Mouse (Mus musculus) embryo, embryonic 9.5 days (tissue): ENCODE results near the gene Fkbpl.

ENCODE experiments used
- DNase-seq: peaks from one replicate; pipeline ENCODE4 v3.0.0-alpha.2; 2017; ENCODE audit errors: extremely low spot score

Fkbpl gene

DNA sequence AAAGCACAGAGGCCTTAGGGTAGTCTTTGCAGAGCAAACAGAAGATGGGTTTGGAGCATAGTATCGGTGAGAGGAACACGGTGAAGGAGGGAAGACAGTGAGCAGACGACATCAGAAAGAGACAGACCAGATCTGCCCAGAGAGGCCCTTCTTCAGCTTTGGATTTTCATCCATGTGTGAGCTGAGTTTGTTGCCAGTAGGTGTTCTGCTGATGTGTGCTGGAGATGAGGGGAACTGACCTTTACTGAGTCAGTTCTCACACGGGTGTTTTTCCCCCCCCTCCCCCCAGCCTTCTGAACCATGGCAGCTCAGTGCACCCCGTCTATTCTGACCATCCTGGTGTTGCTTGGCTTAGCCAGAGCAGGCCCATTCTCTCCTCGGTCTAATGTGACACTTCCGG lies 25.7 kb downstream of the Fkbpl start, which contains the start of gene Tnxb:
Gene Tnxb (plus strand): TSS at position 301 of the 400 bp plus-strand sequence.
- no peak for DNase-seq

DNA sequence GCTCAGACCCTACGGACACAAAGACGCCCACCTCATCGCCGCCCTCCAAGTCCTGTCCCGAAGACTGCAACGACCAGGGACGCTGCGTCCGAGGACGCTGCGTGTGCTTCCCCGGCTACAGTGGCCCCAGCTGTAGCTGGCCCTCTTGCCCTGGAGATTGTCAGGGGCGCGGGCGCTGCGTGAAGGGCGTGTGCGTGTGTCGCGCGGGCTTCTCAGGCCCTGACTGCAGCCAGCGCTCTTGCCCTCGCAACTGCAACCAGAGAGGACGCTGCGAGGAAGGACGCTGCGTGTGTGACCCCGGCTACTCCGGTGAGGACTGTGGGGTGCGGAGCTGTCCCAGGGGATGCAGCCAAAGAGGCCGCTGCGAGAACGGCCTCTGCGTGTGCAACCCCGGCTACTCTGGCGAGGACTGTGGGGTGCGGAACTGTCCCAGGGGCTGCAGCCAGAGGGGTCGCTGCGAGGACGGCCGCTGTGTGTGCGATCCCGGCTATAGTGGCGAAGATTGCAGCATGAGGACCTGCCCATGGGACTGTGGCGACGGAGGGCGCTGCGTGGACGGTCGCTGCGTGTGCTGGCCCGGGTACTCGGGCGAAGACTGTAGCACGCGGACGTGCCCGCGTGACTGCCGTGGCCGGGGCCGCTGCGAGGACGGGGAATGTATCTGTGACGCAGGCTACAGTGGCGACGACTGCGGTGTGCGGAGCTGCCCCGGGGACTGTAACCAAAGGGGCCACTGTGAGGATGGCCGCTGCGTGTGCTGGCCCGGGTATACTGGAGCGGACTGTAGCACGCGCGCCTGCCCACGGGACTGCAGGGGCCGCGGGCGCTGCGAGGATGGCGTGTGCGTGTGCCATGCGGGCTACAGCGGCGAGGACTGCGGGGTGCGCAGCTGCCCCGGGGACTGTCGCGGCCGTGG lies 26.8 kb downstream of the Fkbpl start:
- DNase-seq, result peak; percentile 56

DNA sequence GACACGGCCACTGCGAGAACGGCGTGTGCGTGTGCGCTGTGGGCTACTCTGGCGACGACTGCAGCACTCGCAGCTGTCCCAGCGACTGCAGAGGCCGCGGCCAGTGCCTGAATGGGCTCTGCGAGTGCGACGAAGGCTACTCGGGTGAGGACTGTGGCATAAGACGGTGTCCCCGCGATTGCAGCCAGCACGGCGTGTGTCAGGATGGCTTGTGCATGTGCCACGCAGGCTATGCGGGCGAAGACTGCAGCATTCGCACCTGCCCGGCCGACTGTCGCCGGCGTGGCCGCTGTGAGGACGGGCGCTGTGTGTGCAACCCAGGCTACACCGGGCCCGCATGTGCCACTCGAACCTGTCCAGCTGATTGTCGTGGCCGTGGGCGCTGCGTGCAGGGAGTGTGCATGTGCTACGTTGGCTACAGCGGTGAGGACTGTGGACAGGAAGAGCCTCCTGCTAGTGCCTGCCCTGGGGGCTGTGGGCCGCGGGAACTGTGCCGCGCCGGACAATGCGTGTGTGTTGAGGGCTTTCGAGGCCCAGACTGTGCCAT lies 27.8 kb downstream of the Fkbpl start:
- no peak for DNase-seq

DNA sequence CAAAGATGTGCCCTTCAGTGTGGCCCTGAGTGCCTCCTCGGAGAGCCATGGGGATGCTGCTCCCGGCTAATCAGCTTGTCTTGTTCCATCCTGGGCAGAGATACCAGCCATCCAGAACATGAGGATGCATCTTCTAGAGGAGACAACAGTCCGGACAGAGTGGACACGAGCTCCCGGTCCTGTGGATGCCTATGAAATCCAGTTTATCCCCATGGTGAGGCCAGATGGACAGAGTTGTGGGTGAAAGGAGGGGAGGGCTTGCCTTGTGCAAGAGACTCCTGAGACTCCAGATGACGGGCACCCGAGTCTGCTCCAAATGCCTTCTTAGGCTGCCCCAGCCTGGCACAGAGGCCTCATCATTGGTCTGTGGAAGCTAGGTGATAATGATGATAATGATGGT lies 28.6 kb downstream of the Fkbpl start:
- DNase-seq, result no peak

DNA sequence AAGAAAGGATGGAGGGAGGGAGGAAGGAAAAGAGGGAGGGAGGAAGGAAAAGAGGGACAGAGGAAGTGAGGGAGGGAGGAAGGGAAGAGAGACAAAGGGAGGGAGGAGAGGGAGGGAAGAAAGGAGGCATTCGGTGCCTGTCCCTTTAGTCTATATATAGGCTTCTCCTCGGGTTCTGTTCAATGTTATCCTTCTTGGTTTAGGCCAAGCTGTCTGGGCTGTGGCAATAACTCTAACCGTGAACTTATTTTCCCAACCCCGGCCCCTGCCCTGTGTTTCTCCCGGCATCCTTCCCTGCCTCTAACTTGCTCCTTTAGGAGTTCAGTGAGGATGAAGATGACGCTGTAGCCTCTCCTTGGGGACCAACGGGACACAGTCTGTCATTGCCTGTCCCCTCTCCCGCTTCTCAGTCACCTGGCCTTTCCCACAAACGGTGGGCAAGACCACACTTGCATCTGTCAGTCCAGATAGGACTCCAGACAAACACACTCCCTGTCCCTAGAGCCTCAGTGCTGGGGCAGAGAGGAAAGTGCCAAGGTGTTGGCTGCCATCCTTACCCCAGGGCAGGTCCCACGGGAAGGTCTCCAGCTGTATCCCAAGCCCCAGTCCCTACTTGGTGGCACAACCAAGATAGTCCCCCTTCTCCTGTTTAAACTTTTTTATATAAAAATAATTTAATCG lies 30.1 kb downstream of the Fkbpl start:
- DNase-seq, result no peak

DNA sequence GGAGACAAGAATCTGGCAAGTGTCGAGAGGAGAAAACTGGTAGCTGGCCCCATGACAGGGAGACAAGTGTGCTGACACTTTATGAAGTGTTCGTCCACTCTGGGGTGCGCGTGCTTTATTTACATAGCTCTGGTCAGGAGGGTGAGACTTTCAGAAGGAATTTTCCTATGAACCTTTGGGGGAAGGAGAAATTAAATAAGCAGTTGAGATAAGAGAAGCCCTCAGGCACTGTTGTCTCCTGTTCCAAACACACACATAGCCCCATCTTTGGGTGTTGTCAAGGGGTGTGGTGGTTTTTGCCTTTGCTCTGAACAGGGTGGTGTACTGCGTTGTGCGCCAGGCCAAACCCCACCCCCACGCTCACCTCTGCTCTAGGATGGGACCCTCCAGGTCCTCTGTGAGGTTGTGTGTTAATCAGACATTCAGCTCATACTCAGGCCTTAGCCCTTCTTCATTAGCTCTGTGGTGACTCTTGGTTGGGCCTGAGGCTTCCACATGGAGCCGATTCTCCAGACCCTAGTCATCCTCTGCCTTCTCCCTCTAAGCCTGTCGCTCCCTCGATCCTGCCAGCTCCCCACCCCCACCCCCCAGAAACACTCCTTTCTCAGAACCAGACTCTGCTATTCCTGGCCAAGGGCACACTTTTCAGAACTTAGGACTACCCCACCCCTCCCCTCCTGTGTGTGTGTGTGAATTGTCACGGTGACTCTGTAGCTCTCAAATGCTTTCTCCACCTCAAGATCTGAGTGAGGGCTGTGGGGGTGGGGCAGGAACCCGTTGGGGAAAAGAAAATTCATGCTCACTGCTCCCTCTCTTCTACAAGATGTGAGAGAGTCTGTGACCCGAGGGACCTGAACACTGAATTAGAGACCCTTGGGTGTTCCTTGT lies 30.9 kb downstream of the Fkbpl start:
- no peak for DNase-seq

DNA sequence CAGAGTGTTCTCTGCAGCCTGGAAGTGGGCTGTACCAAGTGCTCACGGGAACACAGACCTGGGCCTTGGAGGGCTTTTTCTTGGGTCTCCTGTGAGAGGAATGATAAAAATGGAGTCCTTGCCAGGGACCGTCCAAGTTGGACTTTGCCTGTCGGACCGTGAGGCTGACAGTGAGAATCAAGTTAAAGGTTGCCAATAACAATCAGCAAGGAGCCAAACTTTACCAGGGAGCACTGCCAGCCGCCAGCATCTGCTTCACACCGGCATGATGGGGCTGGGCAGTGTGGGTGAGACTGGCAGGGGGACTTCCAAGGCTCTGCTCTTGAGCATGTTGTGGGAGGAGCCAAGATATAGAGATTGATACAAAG lies 31.5 kb downstream of the Fkbpl start:
- no peak for DNase-seq

DNA sequence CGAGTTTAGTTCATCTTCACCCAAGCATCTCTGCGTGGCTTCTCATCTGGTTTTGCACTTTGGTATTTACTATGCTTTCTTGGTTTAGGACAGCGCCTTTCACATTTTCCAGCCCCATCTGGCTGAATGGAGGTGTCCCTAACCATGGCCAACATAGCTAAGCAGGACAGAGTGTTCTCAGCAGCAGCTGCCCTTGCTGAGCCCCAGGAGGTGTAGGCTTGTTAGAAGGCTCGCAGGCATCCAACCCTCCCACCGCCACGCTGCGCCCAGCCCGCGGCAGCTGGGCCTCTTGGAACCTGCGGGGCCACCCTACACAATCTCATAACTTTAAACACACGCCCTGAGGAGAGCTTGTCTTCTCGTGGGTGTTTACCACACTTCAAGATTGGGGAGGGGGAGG lies 32.1 kb downstream of the Fkbpl start:
- no peak for DNase-seq

DNA sequence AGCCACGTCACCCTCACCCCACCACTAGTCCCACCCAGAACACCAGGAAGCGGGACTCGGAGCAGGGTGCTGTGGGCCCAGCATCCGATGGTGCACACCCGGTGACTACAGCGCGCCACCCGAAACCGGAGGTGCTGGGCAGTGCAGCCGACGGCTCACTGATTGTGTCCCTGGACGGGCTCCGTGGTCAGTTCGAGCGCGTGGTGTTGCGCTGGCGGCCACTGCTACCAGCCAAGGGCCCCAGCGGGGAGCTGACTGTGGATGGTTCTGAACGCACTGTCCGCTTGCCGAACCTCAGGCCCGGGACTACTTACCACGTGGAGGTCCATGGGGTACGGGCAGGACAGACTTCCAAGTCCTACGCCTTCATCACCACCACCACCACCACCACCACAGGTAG lies 35.6 kb downstream of the Fkbpl start:
- DNase-seq, result no peak

DNA sequence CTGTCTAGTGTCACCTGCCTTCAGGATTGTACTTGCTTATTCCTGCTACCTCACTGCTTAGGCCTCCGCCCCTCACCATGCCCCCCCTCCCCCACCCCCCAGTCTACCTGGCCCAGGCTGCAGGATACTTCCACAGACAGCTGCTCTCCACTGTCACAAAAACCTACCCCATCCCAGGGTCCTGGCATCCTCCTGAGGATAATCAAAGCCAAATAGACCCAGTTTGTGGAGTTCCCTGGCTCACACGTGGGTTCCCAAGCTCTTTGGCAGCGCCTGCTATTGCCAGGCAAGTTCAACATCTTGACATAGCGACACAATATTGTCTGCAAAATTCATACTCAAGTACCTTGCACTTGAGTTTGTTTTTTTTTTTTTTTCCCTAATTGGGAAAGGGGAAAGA lies 36.1 kb downstream of the Fkbpl start:
- DNase-seq, result no peak

DNA sequence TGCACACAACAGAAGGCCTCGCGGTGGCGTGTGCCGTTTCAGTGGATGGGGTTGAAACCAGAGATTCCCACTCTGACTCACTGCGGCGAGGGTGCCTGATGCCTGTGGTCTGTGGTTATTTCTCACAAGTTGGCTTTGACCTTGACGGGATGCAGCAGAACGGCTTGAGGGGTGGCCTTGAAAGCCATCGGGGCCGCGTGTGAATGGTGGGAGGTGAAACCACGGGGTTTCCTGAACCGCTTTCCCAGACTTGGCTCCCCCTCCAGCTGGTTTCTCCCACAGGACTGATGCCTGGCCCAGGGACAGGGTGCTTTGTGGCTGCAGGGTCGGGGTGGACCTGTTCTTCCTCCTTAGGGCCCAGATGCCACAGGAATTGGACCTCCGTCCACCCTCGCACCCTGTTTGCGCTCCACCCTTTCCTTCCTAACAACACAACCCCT lies 36.6 kb downstream of the Fkbpl start:
- no peak for DNase-seq

DNA sequence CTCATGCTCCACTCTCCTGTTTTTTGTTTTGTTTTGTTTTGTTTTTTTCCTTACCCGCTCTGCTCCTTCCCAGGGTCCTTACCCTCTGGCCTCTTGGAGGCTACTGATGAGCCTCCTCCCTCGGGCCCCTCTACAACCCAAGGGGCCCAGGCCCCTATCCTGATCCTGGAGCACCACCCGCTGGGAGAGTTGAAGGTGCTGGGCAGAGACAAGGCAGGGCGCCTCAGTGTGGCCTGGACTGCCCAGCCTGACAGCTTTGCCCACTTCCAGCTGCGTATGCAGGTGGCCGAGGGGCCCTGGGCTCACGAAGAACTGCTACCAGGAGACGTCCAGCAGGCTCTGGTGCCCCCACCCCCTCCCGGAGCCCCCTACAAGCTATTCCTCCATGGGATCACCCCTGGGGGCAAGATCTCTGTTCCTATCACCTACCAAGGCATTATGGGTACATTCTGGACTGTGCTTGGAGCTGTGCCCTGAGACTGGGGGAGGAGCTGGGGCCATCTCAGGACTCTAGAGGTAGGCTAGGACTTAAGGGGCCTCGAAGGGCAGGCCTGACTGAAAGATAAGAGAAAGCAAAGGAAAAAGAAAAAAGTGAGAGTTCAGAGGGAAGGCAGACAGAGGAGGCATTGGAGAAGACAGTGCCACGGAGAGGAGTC lies 37.4 kb downstream of the Fkbpl start:
- no peak for DNase-seq

DNA sequence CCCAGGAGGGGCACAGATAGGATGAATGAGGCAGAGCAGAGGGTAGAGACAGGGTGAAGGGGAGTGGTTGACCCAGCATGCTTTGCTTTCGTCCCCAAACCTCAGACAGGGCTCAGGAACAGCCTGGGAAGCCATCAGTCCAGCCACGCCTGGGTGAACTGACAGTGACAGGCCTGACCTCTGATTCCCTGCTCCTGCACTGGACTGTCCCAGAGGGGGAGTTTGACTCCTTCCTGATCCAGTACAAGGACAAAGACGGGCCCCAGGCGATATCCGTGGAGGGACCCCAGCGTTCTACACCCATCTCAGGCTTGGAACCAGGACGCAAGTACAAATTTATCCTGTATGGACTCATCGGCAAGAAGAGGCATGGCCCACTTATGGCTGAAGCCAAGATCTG lies 38.6 kb downstream of the Fkbpl start:
- DNase-seq, result no peak

DNA sequence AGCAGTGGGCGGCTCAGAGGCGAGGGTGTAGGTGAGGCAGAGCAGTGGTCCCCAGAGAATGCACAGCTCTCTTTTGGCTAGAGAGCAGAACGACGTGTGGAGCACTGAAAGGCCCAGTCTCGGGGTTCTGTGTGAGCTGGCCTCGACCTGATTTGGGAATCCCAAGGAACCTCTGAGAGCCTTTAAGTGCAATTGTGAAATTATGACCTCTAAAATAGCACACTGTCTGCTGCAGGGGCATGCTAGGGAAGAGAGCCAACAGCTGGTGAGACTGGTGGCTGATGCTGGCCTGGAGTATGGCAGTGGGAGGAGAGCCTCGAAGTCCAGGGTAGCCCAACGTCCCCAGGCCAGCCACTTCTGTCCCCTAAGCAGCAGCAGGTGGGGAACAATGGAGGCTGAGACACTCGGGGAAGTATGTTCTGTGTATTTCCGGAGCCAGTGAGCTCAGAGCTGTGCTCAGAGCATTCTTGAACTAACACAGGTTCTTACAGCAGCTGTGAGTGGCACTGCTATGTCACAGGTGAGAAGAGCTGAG lies 39.2 kb downstream of the Fkbpl start:
- no peak for DNase-seq

DNA sequence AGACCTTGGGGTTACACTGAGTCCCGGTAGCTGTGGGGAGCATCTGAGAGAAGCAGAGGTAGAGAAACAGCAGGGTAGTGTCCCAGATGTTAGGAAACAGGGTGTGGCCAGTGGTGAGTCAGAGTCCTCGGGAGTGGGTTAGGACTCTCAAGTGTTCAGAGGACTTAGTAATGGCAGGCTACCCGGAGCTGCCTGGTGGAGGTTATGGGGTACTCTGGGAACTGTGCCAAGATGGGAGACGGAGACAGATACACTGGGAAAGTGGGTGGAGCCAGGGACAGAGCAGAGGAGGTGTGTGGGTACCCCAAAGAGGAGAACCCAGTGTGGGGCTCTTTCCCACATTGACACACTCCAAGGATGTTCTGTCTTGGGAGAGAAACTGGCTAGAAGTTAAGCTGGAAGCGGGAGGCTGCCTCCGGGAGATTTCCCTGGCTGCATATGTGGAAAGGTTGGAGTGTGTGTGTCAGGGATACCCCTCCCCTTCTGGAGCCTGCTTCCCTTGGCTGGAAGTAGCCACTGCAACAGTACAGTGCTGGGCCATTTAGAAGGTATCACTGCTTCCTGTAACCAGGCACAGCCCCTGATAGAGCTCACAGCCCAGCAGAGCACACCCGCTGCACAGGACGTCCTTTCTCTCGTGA lies 39.8 kb downstream of the Fkbpl start:
- no peak for DNase-seq

DNA sequence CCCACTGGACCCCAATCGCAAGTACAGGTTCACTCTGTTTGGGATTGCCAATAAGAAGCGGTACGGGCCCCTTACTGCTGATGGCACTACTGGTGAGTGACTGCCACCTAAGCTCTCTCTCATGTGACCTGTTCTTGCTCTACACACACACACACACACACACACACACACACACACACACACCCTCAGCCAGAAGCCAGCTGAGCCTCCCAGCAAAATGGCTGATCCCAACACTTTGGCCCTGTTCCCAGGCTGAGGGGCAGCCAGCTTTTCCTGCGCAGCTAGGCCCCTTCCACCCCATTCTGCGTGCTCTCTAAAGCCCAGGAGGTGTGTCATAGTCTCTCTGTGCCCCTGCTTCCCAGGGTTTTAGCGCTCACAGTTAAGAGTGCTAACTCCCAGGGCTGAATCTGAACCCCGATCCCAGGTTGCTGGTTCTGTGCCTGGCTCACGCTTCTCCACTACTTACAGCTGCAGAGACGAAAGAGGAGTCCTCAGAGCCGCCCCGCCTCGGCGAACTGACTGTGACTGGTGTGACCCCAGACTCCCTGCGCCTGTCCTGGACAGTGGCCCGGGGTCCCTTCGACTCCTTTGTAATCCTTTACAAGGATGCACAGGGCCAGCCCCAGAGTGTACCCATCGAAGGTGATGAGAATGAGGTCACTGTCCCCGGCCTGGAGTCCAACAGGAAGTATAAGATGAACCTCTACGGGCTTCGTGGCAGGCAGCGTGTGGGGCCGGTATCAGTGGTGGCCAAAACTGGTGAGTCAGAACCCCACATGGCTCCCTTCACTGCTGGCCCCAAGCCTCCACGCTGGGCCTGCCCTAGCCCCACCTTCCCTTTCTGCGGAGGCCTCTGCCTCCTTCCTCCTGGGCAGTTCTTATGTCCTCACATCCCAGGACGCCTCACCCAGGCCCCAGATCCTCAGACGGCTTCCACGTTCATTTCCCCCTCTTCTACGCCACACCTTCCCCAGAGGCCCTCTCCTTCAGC lies 40.9 kb downstream of the Fkbpl start:
- DNase-seq, result no peak

DNA sequence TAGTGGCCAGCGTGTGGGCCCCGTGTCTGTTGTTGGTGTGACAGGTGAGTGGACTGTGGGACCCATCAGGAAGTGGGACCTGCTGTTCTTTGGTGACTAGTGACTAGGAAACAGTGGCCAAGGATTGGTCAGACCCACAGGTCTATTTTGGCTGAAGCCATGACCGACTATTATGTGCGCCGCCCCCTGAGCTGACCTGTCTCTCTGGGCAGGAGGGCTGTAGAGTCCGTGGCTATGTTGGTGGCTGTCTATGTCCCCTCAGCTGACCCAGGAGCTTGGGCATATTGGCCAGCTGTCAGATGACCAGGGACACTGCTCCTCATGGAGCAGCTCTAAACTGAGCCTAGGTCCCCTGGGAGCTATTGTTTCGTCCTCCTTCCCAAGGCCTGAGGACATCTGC lies 44.3 kb downstream of the Fkbpl start:
- DNase-seq, result no peak

DNA sequence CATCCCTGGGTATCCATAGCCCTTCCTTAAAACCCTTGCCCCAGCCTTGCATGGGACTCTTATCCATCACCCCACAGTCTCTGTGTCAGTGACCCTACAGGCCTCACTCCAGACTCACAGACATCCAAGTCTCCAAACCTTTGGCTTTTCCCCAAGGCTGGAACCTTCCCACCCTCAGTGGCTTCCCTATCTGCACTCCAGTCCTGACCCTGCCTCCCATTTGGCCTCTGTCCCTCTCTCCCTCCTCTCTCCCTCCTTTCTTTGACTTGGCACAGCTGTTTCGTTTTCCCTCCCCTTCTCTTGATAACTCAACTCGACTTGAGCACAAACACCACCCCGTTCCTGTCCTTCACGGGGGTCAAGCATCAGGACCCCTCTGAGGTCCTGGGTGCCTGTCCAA lies 45.9 kb downstream of the Fkbpl start:
- no peak for DNase-seq

DNA sequence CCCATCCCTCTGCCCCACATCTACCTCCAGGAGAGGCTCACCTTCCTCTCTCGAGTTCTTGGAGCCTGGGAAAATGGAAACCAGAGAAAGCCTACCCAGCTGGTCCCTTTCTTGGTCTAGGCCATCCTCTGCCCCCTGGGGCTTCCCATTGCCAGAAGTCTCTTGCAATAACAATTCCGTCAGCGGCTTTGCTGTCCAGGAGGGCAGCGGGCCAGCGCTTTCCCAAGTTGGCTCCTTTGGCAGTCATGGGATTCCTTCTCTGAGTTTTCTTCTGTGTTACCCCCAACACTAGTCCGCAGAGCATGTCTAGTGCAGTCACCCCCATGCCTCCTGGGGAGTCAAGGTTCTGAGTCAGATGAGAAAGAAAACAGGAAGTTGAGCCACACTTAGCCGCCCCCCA lies 48.3 kb downstream of the Fkbpl start:
- DNase-seq, result no peak
